Mouse (Mus musculus): ENCODE measurements at regions not wholly inside any gene's neighbourhood (a gene's known extent, or its start where the extent isn't known, plus 50 kb on each side); places are given as distances from the start of the nearest gene placed in this dataset.

DNA sequence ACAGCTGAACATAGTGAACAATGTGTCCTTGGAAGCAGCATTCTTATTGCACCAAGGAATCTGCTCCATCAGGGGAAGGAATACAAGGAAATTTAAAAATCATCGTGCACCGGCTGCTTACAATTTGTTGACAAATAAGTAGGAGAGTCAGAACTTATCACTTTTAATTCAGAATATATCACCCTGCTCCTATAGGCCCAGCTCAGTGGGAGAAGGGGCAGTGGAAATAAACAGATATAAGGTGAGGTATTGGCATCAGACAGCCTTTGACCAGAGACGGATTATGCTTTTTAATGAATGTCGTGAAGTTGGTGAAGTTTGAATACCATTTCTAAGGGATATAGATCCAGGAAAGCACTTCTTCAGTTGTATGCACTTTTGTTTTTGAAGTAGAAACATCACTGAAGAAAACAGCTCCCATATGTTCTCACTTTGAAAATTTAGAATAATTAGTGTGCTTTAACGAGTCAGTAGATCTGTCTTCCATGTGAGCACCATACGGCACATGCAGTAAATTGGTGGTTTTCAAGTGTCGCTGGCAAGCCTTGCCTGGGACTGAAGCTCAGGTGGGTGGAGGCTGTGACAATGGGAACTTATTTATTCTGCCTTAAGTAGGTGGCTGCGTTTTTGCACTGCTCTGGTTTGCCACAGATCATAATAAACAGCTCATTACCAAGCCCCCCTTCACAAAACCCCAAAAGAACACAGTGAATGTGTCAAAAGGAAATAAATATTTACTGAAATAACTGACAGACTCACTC lies 176.1 kb upstream of the Clnk start:
- Histone ChIP-seq H3K4me3 (no peak overlapping the region), H3K36me3 (replicated peaks) (no peaks in the 10 kb centered on the region), H3K9me3 (no peaks in the 10 kb centered on the region), H3K27me3 (ENCODE audit: poor library complexity, severe bottlenecking) (no peaks in the 10 kb centered on the region), H3K4me1 (no peaks in the 10 kb centered on the region), H3K27ac (no peak overlapping the region)
- DNase-seq (ENCODE audit: extremely low spot score, low spot score), result no peak
- 82% methylated on average over 8 of the region's 8 CpGs for WGBS

DNA sequence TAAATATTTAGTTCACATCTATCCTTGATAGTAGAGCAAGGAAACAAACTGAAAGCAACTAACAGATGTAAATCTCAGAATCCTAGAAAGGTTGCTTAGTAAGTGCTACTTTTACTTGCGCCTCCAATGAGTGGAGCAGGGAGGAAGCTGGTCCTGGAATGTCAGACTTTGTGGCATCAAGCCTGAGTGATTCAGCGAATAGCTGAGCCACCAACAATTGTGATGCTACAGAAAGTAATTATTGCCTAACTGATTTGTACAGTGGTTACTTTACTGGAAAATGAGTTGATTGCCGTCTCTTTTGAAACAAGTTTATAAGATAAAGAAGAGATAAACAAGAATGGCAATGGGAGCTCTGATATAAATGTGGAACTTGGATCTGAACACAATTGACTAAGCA lies 173.9 kb upstream of the Clnk start:
- Histone ChIP-seq H3K4me3 (no peak overlapping the region), H3K27ac (no peak overlapping the region), H3K4me1 (no peaks in the 10 kb centered on the region), H3K36me3 (replicated peaks) (no peaks in the 10 kb centered on the region), H3K9me3 (no peaks in the 10 kb centered on the region), H3K27me3 (ENCODE audit: poor library complexity, severe bottlenecking) (no peaks in the 10 kb centered on the region)
- no peak for DNase-seq (ENCODE audit: extremely low spot score, low spot score)
- 95% methylated on average over 3 of the region's 3 CpGs for WGBS

DNA sequence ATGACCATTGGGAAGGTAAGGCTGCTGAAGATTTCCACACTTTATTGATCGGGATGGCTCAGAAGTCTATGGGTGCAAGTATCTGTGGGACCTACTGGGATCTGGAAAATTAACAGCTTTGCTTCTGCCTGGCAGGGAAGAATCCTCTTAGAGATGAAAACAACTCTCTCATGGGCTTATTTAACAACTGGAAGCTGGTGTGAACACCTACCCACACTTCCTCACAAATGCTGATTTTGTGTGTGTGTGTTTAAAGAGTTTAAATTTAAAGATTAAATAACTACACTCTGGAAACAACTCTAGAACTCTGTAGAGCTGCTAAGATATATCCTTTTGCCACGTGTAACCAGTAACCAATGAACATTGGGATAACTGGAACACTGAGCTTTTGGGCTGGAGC lies 172.5 kb upstream of the Clnk start:
- Histone ChIP-seq H3K36me3 (replicated peaks) (no peaks in the 10 kb centered on the region), H3K9me3 (no peaks in the 10 kb centered on the region), H3K27me3 (ENCODE audit: poor library complexity, severe bottlenecking) (no peaks in the 10 kb centered on the region), H3K4me1 (no peaks in the 10 kb centered on the region), H3K27ac (no peak overlapping the region), H3K4me3 (no peak overlapping the region)
- DNase-seq (ENCODE audit: extremely low spot score, low spot score), result no peak
- WGBS, result 75% methylated on average over 2 of the region's 2 CpGs

DNA sequence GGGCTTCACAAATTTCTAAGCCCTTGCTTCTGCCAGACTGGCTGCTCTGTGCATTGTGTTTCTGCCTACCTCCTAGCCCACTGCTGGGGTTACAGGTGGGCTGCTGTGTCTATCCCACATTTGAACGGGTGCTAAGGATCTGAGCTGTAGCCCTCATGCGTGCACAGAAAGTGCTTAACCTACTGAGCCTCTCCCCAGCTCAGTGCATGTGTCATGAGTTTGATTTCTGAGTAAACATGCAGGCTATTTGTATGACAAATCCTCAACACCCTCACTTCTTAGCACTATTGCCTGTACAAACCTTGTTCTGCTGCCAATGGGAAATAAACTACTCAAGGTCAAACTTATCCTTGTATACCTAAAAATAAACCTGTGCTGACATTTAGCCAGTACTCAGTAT lies 163.9 kb upstream of the Clnk start:
- 88% methylated on average over 2 of the region's 2 CpGs for WGBS
- H3K27me3 ChIP-seq (ENCODE audit: poor library complexity, severe bottlenecking), result no peaks in the 10 kb centered on the region

GRCm38 (mm10) chr5:39023241-39023640 lies 146.6 kb upstream of the Clnk start:
- Histone ChIP-seq H3K27ac (no peak overlapping the region), H3K27me3 (ENCODE audit: poor library complexity, severe bottlenecking) (no peaks in the 10 kb centered on the region), H3K4me3 (no peak overlapping the region), H3K4me1 (no peaks in the 10 kb centered on the region), H3K9me3 (no peaks in the 10 kb centered on the region), H3K36me3 (replicated peaks) (no peaks in the 10 kb centered on the region)
- WGBS, result 93% methylated on average over 4 of the region's 4 CpGs
- no peak for DNase-seq (ENCODE audit: extremely low spot score, low spot score)

More for the DNA sequence above, 163.9 kb upstream of the Clnk start:
- DNase-seq (ENCODE audit: extremely low spot score, low spot score), result no peak
- Histone ChIP-seq H3K36me3 (replicated peaks) (no peaks in the 10 kb centered on the region), H3K4me1 (no peaks in the 10 kb centered on the region), H3K27ac (no peak overlapping the region), H3K4me3 (no peak overlapping the region), H3K9me3 (no peaks in the 10 kb centered on the region)

- no peak overlapping the region for H3K4me3 ChIP-seq
- no peaks in the 10 kb centered on the region for H3K36me3 ChIP-seq (replicated peaks)
- no peaks in the 10 kb centered on the region for H3K27me3 ChIP-seq (ENCODE audit: poor library complexity, severe bottlenecking)
- WGBS, result 85% methylated on average over 4 of the region's 4 CpGs
- H3K27ac ChIP-seq, result no peak overlapping the region
- no peaks in the 10 kb centered on the region for H3K9me3 ChIP-seq
- no peaks in the 10 kb centered on the region for H3K4me1 ChIP-seq
- no peak for DNase-seq (ENCODE audit: extremely low spot score, low spot score)
Measured at GRCm38 (mm10) chr5:39000643-39001042, 124.0 kb upstream of the Clnk start.

DNA sequence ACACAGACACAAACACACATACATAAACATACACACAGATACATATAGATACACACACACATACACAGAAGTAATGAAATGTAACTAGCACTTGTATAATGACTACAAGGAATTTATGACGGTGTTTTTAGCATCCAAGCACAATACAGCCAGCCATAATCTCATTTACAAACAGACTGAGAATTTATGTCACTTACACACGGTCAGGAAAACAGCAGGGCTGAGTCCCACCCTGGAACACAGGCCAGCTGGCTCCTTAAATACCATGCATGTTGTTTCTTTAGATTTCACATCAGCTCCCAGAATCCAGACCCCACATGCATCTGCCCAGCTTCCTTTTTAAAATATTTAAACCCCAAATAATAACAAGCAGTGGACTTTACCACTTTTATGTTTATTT lies 123.1 kb upstream of the Clnk start:
- Histone ChIP-seq H3K9me3 (no peaks in the 10 kb centered on the region), H3K4me3 (no peak overlapping the region), H3K27me3 (ENCODE audit: poor library complexity, severe bottlenecking) (no peaks in the 10 kb centered on the region), H3K4me1 (no peaks in the 10 kb centered on the region), H3K27ac (no peak overlapping the region), H3K36me3 (replicated peaks) (no peaks in the 10 kb centered on the region)
- DNase-seq (ENCODE audit: extremely low spot score, low spot score), result no peak
- WGBS, result 81% methylated on average over 2 of the region's 2 CpGs

DNA sequence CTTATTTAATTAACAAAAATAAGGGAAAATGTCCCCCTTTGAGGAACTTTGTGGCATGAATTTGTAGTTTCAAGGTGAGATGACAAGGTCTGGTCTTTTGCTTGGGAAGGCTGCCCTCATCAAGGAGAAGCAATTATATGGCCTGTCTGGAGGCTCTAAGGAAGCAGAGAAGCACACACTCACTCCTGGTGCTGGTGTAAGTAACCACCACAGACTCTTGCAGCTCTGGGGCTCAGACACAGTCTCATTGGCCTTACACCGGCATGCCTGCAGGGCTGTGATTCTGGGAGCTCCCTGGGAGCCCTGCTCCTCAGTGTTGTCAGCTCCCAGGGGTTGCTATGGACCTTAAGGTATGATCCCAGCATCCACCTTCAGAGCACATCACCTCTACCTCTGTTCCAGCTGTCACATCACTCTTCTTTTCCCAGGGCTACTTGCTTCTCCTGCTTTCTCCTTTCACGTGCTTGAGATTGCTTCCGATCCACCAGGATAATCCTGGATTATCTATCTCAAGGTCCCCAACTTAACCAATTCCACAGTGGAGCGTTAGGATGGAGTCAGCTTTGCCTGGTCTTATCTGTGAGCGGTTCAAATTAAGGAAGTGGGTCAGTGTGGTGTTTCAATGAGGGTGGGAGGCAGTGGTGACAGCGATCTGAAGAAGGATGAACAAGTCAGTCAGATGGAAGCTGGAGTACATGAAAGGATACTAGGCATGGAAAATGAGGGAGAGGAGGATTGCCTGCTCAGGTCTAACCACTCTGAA lies 96.0 kb upstream of the Clnk start:
- Histone ChIP-seq H3K27ac (no peak overlapping the region), H3K4me3 (no peak overlapping the region), H3K27me3 (ENCODE audit: poor library complexity, severe bottlenecking) (no peaks in the 10 kb centered on the region), H3K36me3 (replicated peaks) (no peaks in the 10 kb centered on the region), H3K4me1 (no peaks in the 10 kb centered on the region), H3K9me3 (no peaks in the 10 kb centered on the region)
- DNase-seq (ENCODE audit: extremely low spot score, low spot score), result no peak
- 66% methylated on average over 6 of the region's 6 CpGs for WGBS

- Histone ChIP-seq H3K4me3 (no peak overlapping the region), H3K9me3 (no peaks in the 10 kb centered on the region), H3K4me1 (no peaks in the 10 kb centered on the region), H3K27ac (no peak overlapping the region), H3K27me3 (ENCODE audit: poor library complexity, severe bottlenecking) (no peaks in the 10 kb centered on the region), H3K36me3 (replicated peaks) (no peaks in the 10 kb centered on the region)
- no peak for DNase-seq (ENCODE audit: extremely low spot score, low spot score)
- 91% methylated on average over 4 of the region's 4 CpGs for WGBS
Measured at GRCm38 (mm10) chr5:38970497-38970896, 93.9 kb upstream of the Clnk start.

DNA sequence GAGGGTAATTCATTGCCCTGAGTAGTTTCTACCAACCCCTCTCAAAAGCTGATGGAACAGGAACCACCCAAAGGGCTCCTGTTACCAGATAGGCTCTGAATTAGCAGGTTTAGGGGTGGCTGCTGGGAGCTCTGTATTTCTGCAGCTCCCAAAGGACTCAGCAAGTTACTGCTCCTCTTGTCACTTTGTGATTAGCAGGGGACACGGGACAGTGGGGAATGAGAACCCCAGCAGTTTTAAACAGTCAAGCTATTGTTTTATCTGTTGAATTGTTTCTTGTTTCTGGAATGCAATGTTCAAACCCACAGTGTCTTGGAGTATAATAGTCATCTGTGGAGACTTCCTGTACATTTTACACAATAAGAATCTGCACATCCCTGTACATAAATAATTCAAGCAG lies 90.4 kb upstream of the Clnk start:
- Histone ChIP-seq H3K36me3 (replicated peaks) (no peaks in the 10 kb centered on the region), H3K4me3 (no peak overlapping the region), H3K27ac (no peak overlapping the region), H3K9me3 (no peaks in the 10 kb centered on the region), H3K27me3 (ENCODE audit: poor library complexity, severe bottlenecking) (no peaks in the 10 kb centered on the region), H3K4me1 (no peaks in the 10 kb centered on the region)
- no peak for DNase-seq (ENCODE audit: extremely low spot score, low spot score)
- 52% methylated on average over 1 of the region's 1 CpGs for WGBS

GRCm38 (mm10) chr5:38964445-38964844 lies 87.8 kb upstream of the Clnk start:
- Histone ChIP-seq H3K4me3 (no peak overlapping the region), H3K9me3 (no peaks in the 10 kb centered on the region), H3K36me3 (replicated peaks) (no peaks in the 10 kb centered on the region), H3K27me3 (ENCODE audit: poor library complexity, severe bottlenecking) (no peaks in the 10 kb centered on the region), H3K27ac (no peak overlapping the region), H3K4me1 (no peaks in the 10 kb centered on the region)
- DNase-seq (ENCODE audit: extremely low spot score, low spot score), result no peak

DNA sequence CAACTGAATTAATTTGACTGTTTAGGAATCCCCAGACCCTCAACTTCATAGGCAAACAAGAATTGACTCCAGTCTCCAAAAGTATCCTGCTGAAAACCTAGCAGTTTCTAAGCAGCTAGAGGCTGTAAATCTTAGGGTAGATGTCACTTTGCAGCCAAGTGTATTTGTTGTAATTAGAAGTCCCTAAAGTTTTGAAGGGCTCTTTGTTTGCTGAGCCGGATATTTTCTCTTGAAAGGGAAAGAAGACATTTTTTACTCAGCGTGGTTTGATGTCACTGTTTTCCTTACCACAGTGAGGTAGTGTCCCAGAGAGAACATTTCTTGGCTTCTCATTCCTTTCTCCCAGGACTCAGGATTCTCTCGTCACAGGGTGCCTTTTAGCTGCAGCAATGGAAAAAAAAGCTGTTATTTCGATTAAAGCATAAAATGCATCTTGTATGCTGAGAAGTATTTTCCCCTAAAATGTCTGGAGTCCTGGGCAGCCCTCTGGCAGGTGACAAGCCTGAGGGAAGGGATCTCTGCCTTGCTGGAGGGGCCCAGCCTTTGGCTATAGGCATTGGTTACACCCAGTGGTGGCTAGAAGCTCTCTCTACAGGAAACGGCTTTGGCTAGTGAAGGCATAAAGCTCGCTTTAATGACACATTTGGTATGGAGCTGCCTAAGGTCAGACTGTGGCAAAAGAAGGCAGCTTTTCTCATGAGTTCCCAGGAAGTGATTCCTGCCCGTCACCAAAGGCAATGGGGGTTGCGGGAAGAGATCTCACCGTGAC lies 74.1 kb upstream of the Clnk start:
- DNase-seq (ENCODE audit: extremely low spot score, low spot score), result no peak
- H3K4me3 ChIP-seq, result no peak overlapping the region
- no peaks in the 10 kb centered on the region for H3K4me1 ChIP-seq
- H3K27me3 ChIP-seq (ENCODE audit: poor library complexity, severe bottlenecking), result no peaks in the 10 kb centered on the region
- no peaks in the 10 kb centered on the region for H3K9me3 ChIP-seq
- WGBS, result 69% methylated on average over 9 of the region's 9 CpGs
- H3K27ac ChIP-seq, result no peak overlapping the region
- H3K36me3 ChIP-seq (replicated peaks), result no peaks in the 10 kb centered on the region

Measured in forebrain, embryonic 10.5 days (tissue).